8 mouse cellular contexts compared by ENCODE assay signal in genomic region chr11:117114231-117114591, GRCm38 (mm10). TPM values are rescaled to one million over a fixed set of nuclear protein-coding genes. Genes with fewer than 3 reads are reported as not detected.
DNase-seq lines count a peak whose midpoint lies in the region; ATAC-seq and TF ChIP-seq lines count a peak whose summit lies in the region.

No protein-coding gene starts in this region.

- TF ChIP-seq CTCF in layer of hippocampus, adult 2 months (conservative IDR thresholded peaks at IDR 0.05), result peak; percentile 49
- no peak for TF ChIP-seq CTCF in cortical plate, adult 2 months (IDR thresholded peaks at IDR 0.05; ENCODE audit: extremely low read depth, insufficient read depth, low read length)

- H3K36me3 ChIP-seq in intestine, embryonic 14.5 days (ENCODE audit: control insufficient read depth, insufficient read depth, low read length), result 0 out of 2 replicates have a peak, but pooled peaks cover 7% of the 10 kb centered on the region
- peaks cover 14% of the 10 kb centered on the region for H3K36me3 ChIP-seq in neural tube, embryonic 12.5 days

- no peaks in the 10 kb centered on the region for H3K9me3 ChIP-seq in intestine, embryonic 14.5 days (ENCODE audit: control insufficient read depth, low read length)
- no peaks in the 10 kb centered on the region for H3K9me3 ChIP-seq in neural tube, embryonic 12.5 days

- TF ChIP-seq POLR2A in cortical plate, adult 2 months (IDR thresholded peaks at IDR 0.05; ENCODE audit: extremely low read depth, insufficient read depth, low read length), result no peak

- peak in 1 of 2 experiments; percentile 37 for DNase-seq in layer of hippocampus, adult 2 months (ENCODE audit: low spot score in 2 of 2)
- DNase-seq in layer of hippocampus, adult 8-10 months (ENCODE audit: low spot score in 2 of 2), result no peak
- no peak for DNase-seq in intestine, embryonic 14.5 days (ENCODE audit: low spot score)
- no peak for DNase-seq in yolk sac, embryonic 10.5 days (ENCODE audit: low spot score)
- DNase-seq in adrenal gland, postnatal 14 days, result no peak

- no peak for ATAC-seq in intestine, embryonic 14.5 days (replicated peaks; ENCODE audit: low FRiP score, low TSS enrichment, low read depth)
- ATAC-seq in neural tube, embryonic 12.5 days (ENCODE audit: low FRiP score, low read depth), result no peak
- ATAC-seq in monocyte, adult 5-6 weeks (replicated peaks; ENCODE audit: insufficient number of reproducible peaks, low FRiP score, low TSS enrichment, poor library complexity, severe bottlenecking), result no peak; the same call in 1 of the 2 replicates

- peak overlapping the region; percentile 99 for H3K27ac ChIP-seq in layer of hippocampus, adult 2 months
- peak overlapping the region; percentile 99 for H3K27ac ChIP-seq in cortical plate, adult 2 months (ENCODE audit: insufficient read depth, low read length)
- peak overlapping the region; percentile 95 for H3K27ac ChIP-seq in intestine, embryonic 14.5 days (ENCODE audit: low read depth)
- peak overlapping the region; percentile 93 for H3K27ac ChIP-seq in neural tube, embryonic 12.5 days

- 39% methylated on average over 13 of the region's 13 CpGs for WGBS in intestine, embryonic 14.5 days
- WGBS in neural tube, embryonic 12.5 days, result 55% methylated on average over 13 of the region's 13 CpGs

- H3K27me3 ChIP-seq in intestine, embryonic 14.5 days (replicated peaks; ENCODE audit: control insufficient read depth, insufficient read depth, low read length), result 0 out of 2 replicates have a peak, but pooled peaks cover 2% of the 10 kb centered on the region
- no peaks in the 10 kb centered on the region for H3K27me3 ChIP-seq in neural tube, embryonic 12.5 days (replicated peaks)

- peak overlapping the region; percentile 99 for H3K4me3 ChIP-seq in layer of hippocampus, adult 2 months
- H3K4me3 ChIP-seq in cortical plate, adult 2 months (ENCODE audit: insufficient read depth, low read length), result peak overlapping the region; percentile 88
- H3K4me3 ChIP-seq in intestine, embryonic 14.5 days (ENCODE audit: low read depth, low read length), result peak overlapping the region; percentile 69
- peak overlapping the region; percentile 74 for H3K4me3 ChIP-seq in neural tube, embryonic 12.5 days

- H3K4me1 ChIP-seq in cortical plate, adult 2 months (ENCODE audit: control insufficient read depth, insufficient read depth, low read length), result peaks cover 6% of the 10 kb centered on the region
- peaks cover 34% of the 10 kb centered on the region for H3K4me1 ChIP-seq in intestine, embryonic 14.5 days (replicated peaks; ENCODE audit: control insufficient read depth, insufficient read depth, low read length)
- peaks cover 40% of the 10 kb centered on the region for H3K4me1 ChIP-seq in neural tube, embryonic 12.5 days

- H3K4me2 ChIP-seq in intestine, embryonic 14.5 days (ENCODE audit: low read length), result peak overlapping the region; percentile 54
- peak overlapping the region; percentile 59 for H3K4me2 ChIP-seq in neural tube, embryonic 12.5 days (replicated peaks)

- peak overlapping the region; percentile 57 for H3K9ac ChIP-seq in intestine, embryonic 14.5 days (ENCODE audit: low read length)
- H3K9ac ChIP-seq in neural tube, embryonic 12.5 days, result peak overlapping the region; percentile 85

RNA-seq across cellular contexts. Expression of gene Sec14l1, which starts 0.8 kb away (rescaled TPM):
- total RNA-seq in layer of hippocampus, adult 2 months (2021), result 100 to 1,000 TPM; 226 to 239 TPM
- 100 to 1,000 TPM; 221 to 238 (median 233) TPM for total RNA-seq in layer of hippocampus, adult 8-10 months (2022)
- polyA plus RNA-seq in cortical plate, adult 2 months (2012; rRNA removed), result 190 and 191 TPM in 2 replicates
- polyA plus RNA-seq in intestine, embryonic 14.5 days (2014; fragmentation: Nextera tagmentation; extraction: Ambion mirVana), result 22.3 and 23.6 TPM in 2 replicates
- polyA plus RNA-seq in neural tube, embryonic 12.5 days (2016; fragmentation: Nextera tagmentation; extraction: Ambion mirVana), result 68.8 and 71.5 TPM in 2 replicates
- total RNA-seq in adrenal gland, postnatal 14 days (2021), result 119 TPM in 2 replicates
- total RNA-seq in monocyte, adult 5-6 weeks (2017), result 65.4 to 73.2 TPM (median 72.7 TPM) in 3 replicates
